Mouse (Mus musculus): Measurements from ENCODE around the gene Ltbp4. TPM values are rescaled to one million over a fixed set of nuclear protein-coding genes. Genes with fewer than 3 reads are reported as not detected.

Ltbp4 gene
- polyA plus RNA-seq, 1 experiment from 2014 or later, result 170 TPM

DNA sequence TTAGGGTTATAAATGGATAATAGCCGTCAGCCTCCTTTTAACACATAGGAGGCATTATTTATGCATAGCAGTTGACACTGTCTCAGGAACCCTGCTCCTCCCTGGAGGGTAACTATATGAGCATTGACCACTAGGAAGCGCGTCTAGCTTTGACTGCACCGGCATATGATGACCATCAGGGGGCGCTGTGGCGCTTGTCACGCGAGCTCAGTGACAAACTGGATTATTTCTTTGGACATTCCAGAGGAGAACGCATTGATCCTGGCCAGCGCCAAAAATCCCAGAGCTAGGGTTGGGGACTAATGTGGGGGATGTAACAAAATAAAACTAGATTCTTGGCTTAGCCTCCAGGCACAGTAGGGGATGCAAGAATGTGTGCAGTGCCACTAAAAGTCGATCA is 35.3 kb downstream of the Ltbp4 start:
- 5% methylated on average over 11 of the region's 11 CpGs for WGBS
- ATAC-seq (ENCODE audit: insufficient read depth, low FRiP score), result peak; percentile 8; the same call in 1 of the 2 replicates
- Histone ChIP-seq H3K9me3 (replicated peaks; ENCODE audit: control insufficient read depth, low read length) (no peaks in the 10 kb centered on the region), H3K27ac (ENCODE audit: low read length) (0 out of 2 replicates have a peak overlapping the region, but pooled peaks have one; percentile 21), H3K27me3 (ENCODE audit: control insufficient read depth, insufficient read depth, low read length) (no peaks in the 10 kb centered on the region), H3K4me3 (replicated peaks; ENCODE audit: low read length) (no peak overlapping the region), H3K4me2 (ENCODE audit: low read depth, low read length) (no peak overlapping the region), H3K4me1 (ENCODE audit: control insufficient read depth, insufficient read depth, low read length) (peaks cover 2% of the 10 kb centered on the region; the same call in 1 of the 2 replicates), H3K9ac (ENCODE audit: low read length) (no peak overlapping the region), H3K36me3 (ENCODE audit: control insufficient read depth, insufficient read depth, low read length) (0 out of 2 replicates have a peak, but pooled peaks cover 6% of the 10 kb centered on the region)

DNA sequence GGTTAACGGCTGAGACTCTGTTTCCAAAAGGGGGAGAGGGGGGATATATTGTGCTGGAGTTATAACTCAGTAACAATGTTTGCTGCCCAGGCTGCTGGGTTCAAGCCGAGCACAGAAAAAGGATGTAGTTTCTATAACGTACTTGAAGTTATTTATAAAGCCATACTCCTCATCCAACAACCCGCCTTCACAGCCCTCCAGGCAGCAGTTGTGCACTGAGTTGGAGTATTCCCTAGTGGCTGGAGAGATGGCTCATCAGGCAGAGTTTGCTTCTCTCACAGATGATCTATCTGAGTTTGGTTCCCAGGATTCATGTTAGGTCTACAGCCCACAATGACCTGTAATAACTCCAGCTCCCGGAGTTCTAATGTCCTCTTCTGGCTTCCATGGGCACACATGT is 36.7 kb downstream of the Ltbp4 start:
- Histone ChIP-seq H3K27me3 (ENCODE audit: control insufficient read depth, insufficient read depth, low read length) (no peaks in the 10 kb centered on the region), H3K4me1 (ENCODE audit: control insufficient read depth, insufficient read depth, low read length) (peaks cover 2% of the 10 kb centered on the region; the same call in 1 of the 2 replicates), H3K4me3 (replicated peaks; ENCODE audit: low read length) (no peak overlapping the region), H3K27ac (ENCODE audit: low read length) (no peak overlapping the region), H3K4me2 (ENCODE audit: low read depth, low read length) (no peak overlapping the region), H3K9me3 (replicated peaks; ENCODE audit: control insufficient read depth, low read length) (no peaks in the 10 kb centered on the region), H3K36me3 (ENCODE audit: control insufficient read depth, insufficient read depth, low read length) (no peaks in the 10 kb centered on the region), H3K9ac (ENCODE audit: low read length) (no peak overlapping the region)
- no peak for ATAC-seq (ENCODE audit: insufficient read depth, low FRiP score)
- 63% methylated on average over 5 of the region's 5 CpGs for WGBS

DNA sequence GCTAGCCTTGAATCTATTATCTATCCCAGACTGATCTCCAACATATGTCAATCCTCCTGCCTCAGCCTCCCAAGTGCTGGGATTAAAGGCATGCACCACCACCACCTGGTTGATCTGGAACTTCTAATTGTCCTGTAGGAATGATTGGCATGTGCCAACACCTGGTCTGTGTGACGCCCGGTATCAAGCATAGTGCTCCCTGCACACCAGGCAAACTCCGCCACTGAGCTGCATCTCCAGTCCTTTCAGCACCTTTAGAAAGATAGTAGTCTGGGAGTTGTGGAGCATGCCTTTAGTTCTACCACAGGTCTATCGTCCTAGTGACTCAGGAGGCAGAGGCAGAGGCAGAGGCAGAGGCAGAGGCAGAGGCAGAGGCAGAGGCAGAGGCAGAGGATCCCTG is 37.1 kb downstream of the Ltbp4 start:
- no peak overlapping the region for H3K4me3 ChIP-seq (replicated peaks; ENCODE audit: low read length)
- no peak for ATAC-seq (ENCODE audit: insufficient read depth, low FRiP score)
- H3K36me3 ChIP-seq (ENCODE audit: control insufficient read depth, insufficient read depth, low read length), result no peaks in the 10 kb centered on the region
- peaks cover 2% of the 10 kb centered on the region; the same call in 1 of the 2 replicates for H3K4me1 ChIP-seq (ENCODE audit: control insufficient read depth, insufficient read depth, low read length)
- H3K27me3 ChIP-seq (ENCODE audit: control insufficient read depth, insufficient read depth, low read length), result no peaks in the 10 kb centered on the region
- H3K4me2 ChIP-seq (ENCODE audit: low read depth, low read length), result no peak overlapping the region
- no peak overlapping the region for H3K9ac ChIP-seq (ENCODE audit: low read length)
- 76% methylated on average over 4 of the region's 4 CpGs for WGBS
- H3K27ac ChIP-seq (ENCODE audit: low read length), result no peak overlapping the region
- H3K9me3 ChIP-seq (replicated peaks; ENCODE audit: control insufficient read depth, low read length), result no peaks in the 10 kb centered on the region

DNA sequence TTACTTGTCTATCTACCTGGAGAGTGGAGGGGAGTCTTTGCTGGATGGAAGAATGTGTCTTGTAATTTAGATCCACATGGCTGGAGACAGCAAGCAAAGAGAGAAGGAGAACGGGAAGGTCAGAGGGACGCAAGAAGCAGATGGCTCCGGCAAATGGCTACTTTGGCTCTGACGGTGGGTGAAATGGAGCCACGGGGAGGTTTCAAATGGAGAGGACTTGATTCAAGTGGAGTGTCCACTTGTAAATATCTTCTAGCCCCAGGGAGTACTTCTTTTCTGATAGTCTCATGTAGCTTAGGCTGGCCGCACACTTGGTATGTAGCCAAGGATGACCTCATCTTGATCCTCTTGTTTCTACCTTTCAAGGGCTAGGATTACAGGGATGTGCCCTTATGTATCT is 38.7 kb downstream of the Ltbp4 start:
- Histone ChIP-seq H3K36me3 (ENCODE audit: control insufficient read depth, insufficient read depth, low read length) (no peaks in the 10 kb centered on the region), H3K4me3 (replicated peaks; ENCODE audit: low read length) (no peak overlapping the region), H3K4me2 (ENCODE audit: low read depth, low read length) (no peak overlapping the region), H3K9ac (ENCODE audit: low read length) (no peak overlapping the region), H3K27me3 (ENCODE audit: control insufficient read depth, insufficient read depth, low read length) (no peaks in the 10 kb centered on the region), H3K9me3 (replicated peaks; ENCODE audit: control insufficient read depth, low read length) (0 out of 2 replicates have a peak, but pooled peaks cover 2% of the 10 kb centered on the region), H3K27ac (ENCODE audit: low read length) (peak overlapping the region; percentile 84), H3K4me1 (ENCODE audit: control insufficient read depth, insufficient read depth, low read length) (peaks cover 2% of the 10 kb centered on the region; the same call in 1 of the 2 replicates)
- ATAC-seq (ENCODE audit: insufficient read depth, low FRiP score), result no peak
- 76% methylated on average over 6 of the region's 6 CpGs for WGBS

DNA sequence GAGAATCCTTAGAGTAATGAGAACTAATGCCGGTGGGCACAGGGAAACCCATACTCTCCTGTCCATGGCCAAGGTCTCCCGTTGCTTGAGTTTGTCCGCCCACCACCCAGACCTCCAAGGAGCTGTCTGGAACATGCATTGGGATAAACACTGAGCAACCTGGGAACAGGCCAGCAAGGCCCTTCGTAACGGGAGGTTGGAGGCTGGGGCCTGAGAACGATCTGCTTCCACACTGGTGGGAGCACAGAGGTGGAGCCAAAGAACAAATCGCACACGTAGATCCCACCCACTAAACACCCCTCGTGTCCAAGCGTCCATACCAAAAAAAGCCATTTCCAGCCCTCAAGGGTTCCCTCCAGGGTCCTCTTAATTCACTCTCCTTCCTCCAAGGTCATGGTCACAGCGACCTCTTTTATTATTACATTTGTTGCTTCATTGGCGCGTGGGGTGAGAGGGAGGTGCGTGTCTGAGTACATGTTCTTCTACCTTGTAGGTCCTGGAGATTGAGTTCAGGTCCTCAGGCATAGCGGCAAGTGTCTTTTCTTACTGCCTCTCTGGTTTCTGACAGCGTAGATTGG is 39.4 kb downstream of the Ltbp4 start:
- Histone ChIP-seq H3K4me3 (replicated peaks; ENCODE audit: low read length) (no peak overlapping the region), H3K36me3 (ENCODE audit: control insufficient read depth, insufficient read depth, low read length) (no peaks in the 10 kb centered on the region), H3K4me2 (ENCODE audit: low read depth, low read length) (no peak overlapping the region; the same call in 1 of the 2 replicates), H3K4me1 (ENCODE audit: control insufficient read depth, insufficient read depth, low read length) (peaks cover 2% of the 10 kb centered on the region; the same call in 1 of the 2 replicates), H3K27ac (ENCODE audit: low read length) (peak overlapping the region; percentile 84), H3K9me3 (replicated peaks; ENCODE audit: control insufficient read depth, low read length) (0 out of 2 replicates have a peak, but pooled peaks cover 2% of the 10 kb centered on the region), H3K27me3 (ENCODE audit: control insufficient read depth, insufficient read depth, low read length) (no peaks in the 10 kb centered on the region), H3K9ac (ENCODE audit: low read length) (no peak overlapping the region)
- 54% methylated on average over 16 of the region's 16 CpGs for WGBS
- peak; percentile 74 for ATAC-seq (ENCODE audit: insufficient read depth, low FRiP score)

DNA sequence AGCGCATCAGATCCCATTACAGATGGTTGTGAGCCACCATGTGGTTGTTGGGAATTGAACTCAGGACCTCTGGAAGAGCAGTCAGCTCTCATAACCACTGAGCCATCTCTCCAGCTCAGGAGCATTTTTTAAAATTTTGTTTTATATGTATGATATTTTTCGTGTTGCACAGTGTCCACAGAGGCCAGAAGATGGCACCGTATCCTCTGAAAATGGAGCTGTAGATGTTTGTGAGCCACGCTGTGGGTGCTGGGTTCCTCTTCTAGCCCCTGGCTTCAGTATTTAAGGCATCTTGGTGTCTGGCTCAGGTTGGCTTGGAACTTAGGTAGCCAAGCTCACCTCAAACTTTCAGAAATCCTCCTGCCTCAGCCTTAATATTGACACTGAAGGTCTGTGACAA is 41.0 kb downstream of the Ltbp4 start:
- Histone ChIP-seq H3K4me1 (ENCODE audit: control insufficient read depth, insufficient read depth, low read length) (peaks cover 12% of the 10 kb centered on the region), H3K27me3 (ENCODE audit: control insufficient read depth, insufficient read depth, low read length) (no peaks in the 10 kb centered on the region), H3K4me3 (replicated peaks; ENCODE audit: low read length) (no peak overlapping the region), H3K9me3 (replicated peaks; ENCODE audit: control insufficient read depth, low read length) (0 out of 2 replicates have a peak, but pooled peaks cover 2% of the 10 kb centered on the region), H3K9ac (ENCODE audit: low read length) (no peak overlapping the region), H3K36me3 (ENCODE audit: control insufficient read depth, insufficient read depth, low read length) (no peaks in the 10 kb centered on the region), H3K27ac (ENCODE audit: low read length) (no peak overlapping the region), H3K4me2 (ENCODE audit: low read depth, low read length) (no peak overlapping the region)
- WGBS, result 91% methylated on average over 4 of the region's 4 CpGs
- no peak for ATAC-seq (ENCODE audit: insufficient read depth, low FRiP score)

DNA sequence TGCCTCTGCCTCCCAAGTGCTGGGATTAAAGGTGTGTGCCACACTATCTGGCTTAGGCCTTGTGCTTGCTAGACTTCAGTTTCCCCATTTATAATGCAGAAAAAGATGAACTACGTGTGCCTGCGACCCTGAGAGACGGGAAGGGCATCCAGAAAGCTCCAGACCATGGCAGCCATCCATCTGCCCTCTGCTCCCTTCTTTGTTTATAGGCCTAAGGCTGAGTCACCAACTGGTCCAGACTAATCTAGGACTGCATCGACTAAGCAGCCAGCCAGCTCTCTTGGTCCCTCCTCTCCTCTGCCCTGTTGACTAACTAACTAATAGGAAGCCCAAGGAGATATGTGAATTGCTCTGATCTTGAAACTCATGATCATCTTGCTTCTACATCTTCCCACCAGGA is 41.5 kb downstream of the Ltbp4 start:
- 0 out of 2 replicates have a peak, but pooled peaks cover 2% of the 10 kb centered on the region for H3K9me3 ChIP-seq (replicated peaks; ENCODE audit: control insufficient read depth, low read length)
- WGBS, result 56% methylated on average over 4 of the region's 4 CpGs
- no peaks in the 10 kb centered on the region for H3K27me3 ChIP-seq (ENCODE audit: control insufficient read depth, insufficient read depth, low read length)

DNA sequence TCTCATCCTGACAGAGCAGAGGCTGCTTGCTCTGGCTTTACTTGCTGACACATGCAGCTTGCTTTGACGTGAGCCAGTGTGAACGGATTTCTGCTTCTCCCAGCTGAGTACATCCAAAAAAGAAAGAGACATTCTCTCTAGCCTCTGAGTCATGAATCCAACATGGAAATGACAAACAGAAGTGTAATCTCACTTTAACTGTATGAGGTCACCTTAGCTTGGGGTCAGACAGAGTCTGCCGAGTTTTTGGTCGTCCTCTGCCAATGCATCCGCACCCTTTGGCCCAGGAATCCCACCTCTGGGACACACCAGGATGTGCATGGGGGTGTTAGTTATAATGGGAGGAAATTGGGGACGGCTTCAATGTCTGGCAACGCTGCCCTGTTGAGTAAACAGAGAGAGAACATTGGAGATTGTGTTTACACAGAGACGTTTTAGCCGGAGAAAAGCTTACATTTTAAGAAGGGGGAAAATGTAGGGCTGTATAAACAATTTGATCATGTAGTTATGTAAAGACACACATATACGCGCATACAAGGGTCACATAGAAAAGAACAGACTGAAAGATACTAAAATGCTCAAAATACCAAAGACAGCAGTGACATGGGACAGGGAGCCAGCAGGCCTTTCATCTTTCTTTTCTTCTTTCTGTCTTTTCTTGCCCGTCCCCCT is 45.6 kb downstream of the Ltbp4 start:
- Histone ChIP-seq H3K4me2 (ENCODE audit: low read depth, low read length) (peak overlapping the region; percentile 45), H3K4me3 (replicated peaks; ENCODE audit: low read length) (peak overlapping the region; percentile 21), H3K27me3 (ENCODE audit: control insufficient read depth, insufficient read depth, low read length) (no peaks in the 10 kb centered on the region), H3K27ac (ENCODE audit: low read length) (peak overlapping the region; percentile 97), H3K9me3 (replicated peaks; ENCODE audit: control insufficient read depth, low read length) (0 out of 2 replicates have a peak, but pooled peaks cover 2% of the 10 kb centered on the region), H3K36me3 (ENCODE audit: control insufficient read depth, insufficient read depth, low read length) (no peaks in the 10 kb centered on the region), H3K9ac (ENCODE audit: low read length) (peak overlapping the region; percentile 52; the same call in 1 of the 2 replicates), H3K4me1 (ENCODE audit: control insufficient read depth, insufficient read depth, low read length) (peaks cover 13% of the 10 kb centered on the region; the same call in 1 of the 2 replicates)
- ATAC-seq (ENCODE audit: insufficient read depth, low FRiP score), result peak; percentile 88
- 10% methylated on average over 12 of the region's 12 CpGs for WGBS

More for the DNA sequence above, 41.5 kb downstream of the Ltbp4 start:
- no peak for ATAC-seq (ENCODE audit: insufficient read depth, low FRiP score)
- Histone ChIP-seq H3K36me3 (ENCODE audit: control insufficient read depth, insufficient read depth, low read length) (no peaks in the 10 kb centered on the region), H3K4me3 (replicated peaks; ENCODE audit: low read length) (no peak overlapping the region), H3K27ac (ENCODE audit: low read length) (no peak overlapping the region), H3K9ac (ENCODE audit: low read length) (no peak overlapping the region), H3K4me2 (ENCODE audit: low read depth, low read length) (no peak overlapping the region), H3K4me1 (ENCODE audit: control insufficient read depth, insufficient read depth, low read length) (peaks cover 15% of the 10 kb centered on the region)

DNA sequence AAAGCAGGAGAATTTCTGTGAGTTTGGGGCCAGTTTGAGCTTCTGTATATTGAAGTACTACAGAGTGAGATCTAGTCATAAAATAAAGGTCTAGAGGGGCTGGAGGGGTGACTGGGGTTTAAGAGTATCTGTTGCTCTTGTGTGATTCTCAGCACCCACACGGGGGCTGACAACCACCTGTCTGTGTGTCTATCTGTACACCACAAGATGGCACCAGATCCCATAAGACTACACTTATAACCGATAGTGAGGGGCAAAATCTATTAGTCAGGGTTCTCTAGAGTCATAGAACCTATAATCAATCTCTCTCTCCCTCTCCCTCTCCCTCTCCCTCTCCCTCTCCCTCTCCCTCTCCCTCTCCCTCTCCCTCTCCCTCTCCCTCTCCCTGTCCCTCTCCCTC is 46.9 kb downstream of the Ltbp4 start:
- H3K27ac ChIP-seq (ENCODE audit: low read length), result peak overlapping the region; percentile 60

More for the DNA sequence above, 46.9 kb downstream of the Ltbp4 start:
- no peak overlapping the region for H3K4me2 ChIP-seq (ENCODE audit: low read depth, low read length)
- no peak overlapping the region for H3K4me3 ChIP-seq (replicated peaks; ENCODE audit: low read length)
- peaks cover 13% of the 10 kb centered on the region; the same call in 1 of the 2 replicates for H3K4me1 ChIP-seq (ENCODE audit: control insufficient read depth, insufficient read depth, low read length)
- 0 out of 2 replicates have a peak, but pooled peaks cover 2% of the 10 kb centered on the region for H3K9me3 ChIP-seq (replicated peaks; ENCODE audit: control insufficient read depth, low read length)
- H3K27me3 ChIP-seq (ENCODE audit: control insufficient read depth, insufficient read depth, low read length), result no peaks in the 10 kb centered on the region
- H3K36me3 ChIP-seq (ENCODE audit: control insufficient read depth, insufficient read depth, low read length), result no peaks in the 10 kb centered on the region
- ATAC-seq (ENCODE audit: insufficient read depth, low FRiP score), result no peak
- WGBS, result 54% methylated on average over 2 of the region's 2 CpGs
- no peak overlapping the region for H3K9ac ChIP-seq (ENCODE audit: low read length)
